Mouse (Mus musculus) layer of hippocampus, adult 9-11 months (tissue): Measurements from ENCODE around the gene Dennd2a.

Experiments used
- DNase-seq: peaks from one replicate; pipeline ENCODE4 v3.0.0; 2022

Gene Dennd2a

GRCm38 (mm10) chr6:39555648-39555945 lies 2.1 kb downstream of the Dennd2a start:
- no peak for DNase-seq

- DNase-seq, result no peak
Observed at GRCm38 (mm10) chr6:39554888-39555647, 2.6 kb downstream of the Dennd2a start.

- DNase-seq, result no peak
Observed at GRCm38 (mm10) chr6:39551981-39552636, 5.6 kb downstream of the Dennd2a start.

- no peak for DNase-seq
Observed at GRCm38 (mm10) chr6:39548030-39548429, 9.6 kb downstream of the Dennd2a start.

GRCm38 (mm10) chr6:39545474-39545873 lies 12.2 kb downstream of the Dennd2a start:
- peak; percentile 35 for DNase-seq

- no peak for DNase-seq
Observed at GRCm38 (mm10) chr6:39543769-39544420, 13.8 kb downstream of the Dennd2a start.

- no peak for DNase-seq
Observed at GRCm38 (mm10) chr6:39542631-39543597, 14.8 kb downstream of the Dennd2a start.

- no peak for DNase-seq
Observed at GRCm38 (mm10) chr6:39540563-39540962, 17.1 kb downstream of the Dennd2a start.

GRCm38 (mm10) chr6:39539679-39540155 lies 17.9 kb downstream of the Dennd2a start:
- DNase-seq, result no peak

GRCm38 (mm10) chr6:39538227-39538626 lies 19.4 kb downstream of the Dennd2a start:
- DNase-seq, result no peak

GRCm38 (mm10) chr6:39537276-39537675 lies 20.4 kb downstream of the Dennd2a start:
- no peak for DNase-seq

GRCm38 (mm10) chr6:39536621-39537020 lies 21.0 kb downstream of the Dennd2a start:
- DNase-seq, result no peak

GRCm38 (mm10) chr6:39534944-39535343 lies 22.7 kb downstream of the Dennd2a start:
- DNase-seq, result no peak

GRCm38 (mm10) chr6:39528671-39529535 lies 28.8 kb downstream of the Dennd2a start:
- peak; percentile 90 for DNase-seq

GRCm38 (mm10) chr6:39527811-39528210 lies 29.9 kb downstream of the Dennd2a start:
- peak; percentile 56 for DNase-seq

GRCm38 (mm10) chr6:39527337-39527784 lies 30.3 kb downstream of the Dennd2a start:
- peak; percentile 51 for DNase-seq

- no peak for DNase-seq
Observed at GRCm38 (mm10) chr6:39526797-39527196, 30.9 kb downstream of the Dennd2a start.

- DNase-seq, result no peak
Observed at GRCm38 (mm10) chr6:39523161-39523560, 34.5 kb downstream of the Dennd2a start.

GRCm38 (mm10) chr6:39522425-39522824 lies 35.2 kb downstream of the Dennd2a start:
- no peak for DNase-seq

GRCm38 (mm10) chr6:39515739-39516131 lies 41.9 kb downstream of the Dennd2a start:
- no peak for DNase-seq

GRCm38 (mm10) chr6:39515040-39515738 lies 42.5 kb downstream of the Dennd2a start:
- DNase-seq, result no peak
